Mouse (Mus musculus): ENCODE measurements around the gene Gm6525.

DNA sequence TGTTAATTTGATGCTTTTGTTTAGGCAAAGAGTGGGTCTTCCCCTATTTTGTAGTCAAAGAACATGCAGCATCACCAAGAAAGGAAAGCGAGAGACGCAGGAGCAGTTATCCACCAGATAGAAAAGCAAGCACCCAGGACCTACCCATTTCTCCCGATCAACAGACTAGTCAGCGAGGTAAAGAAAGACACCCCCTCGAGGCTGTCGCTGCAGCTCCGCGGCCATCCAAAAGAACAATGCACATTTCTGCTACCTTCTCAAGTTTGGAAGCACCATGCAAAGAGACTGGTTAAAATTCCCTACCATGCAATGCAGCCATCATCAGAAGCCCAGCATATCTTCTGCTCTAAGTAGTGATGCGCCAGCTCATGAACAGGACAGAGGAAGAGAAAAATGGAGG is 46.4 kb downstream of the Gm6525 start:
- TF ChIP-seq CTCF (IDR thresholded peaks at IDR 0.05; ENCODE audit: low read depth) (no peak), EP300 (IDR thresholded peaks at IDR 0.05; ENCODE audit: low read depth) (no peak)
